Mouse (Mus musculus) hindbrain, embryonic 13.5 days (tissue): ENCODE results near the gene H2-Ab1. TPM values are rescaled to one million over a fixed set of nuclear protein-coding genes. Genes with fewer than 3 reads are reported as not detected.
"Not testable (repeated sequence)": the region's sequence is repeated elsewhere in the genome, so short reads cannot be mapped to it uniquely, and the experiment has no call there.

Experiments used
- ATAC-seq: fragments of 200-750 bp; cut with Nextera tagmentation; 2 replicates; pipeline ENCODE4 v1.8.0; 2017; ENCODE audit warnings: moderate TSS enrichment; ENCODE audit not compliant: low FRiP score
- H3K27ac ChIP-seq: fragments of 300-500 bp; sonication (generic); 2 replicates; pipeline ENCODE4 v1.5.1; 2015; ENCODE audit warnings: inconsistent platforms, mild to moderate bottlenecking, moderate library complexity
- H3K27me3 ChIP-seq: fragments of 300-500 bp; sonication (generic); 2 replicates; pipeline ENCODE4 v1.6.1; 2015; ENCODE audit warnings: mild to moderate bottlenecking, inconsistent platforms
- H3K36me3 ChIP-seq: fragments of 300-500 bp; sonication (generic); 2 replicates; pipeline ENCODE4 v1.6.1; 2015; ENCODE audit warnings: mild to moderate bottlenecking, inconsistent platforms
- H3K4me1 ChIP-seq: fragments of 300-500 bp; sonication (generic); replicated peaks from 2 replicates; pipeline ENCODE4 v1.6.1; 2015; ENCODE audit warnings: inconsistent platforms
- H3K4me2 ChIP-seq: fragments of 300-500 bp; sonication (generic); 2 replicates; pipeline ENCODE4 v1.6.1; 2015; ENCODE audit warnings: inconsistent platforms, mild to moderate bottlenecking, moderate library complexity
- H3K4me3 ChIP-seq: fragments of 300-500 bp; sonication (generic); 2 replicates; pipeline ENCODE4 v1.5.1; 2015; ENCODE audit warnings: mild to moderate bottlenecking, inconsistent platforms
- H3K9ac ChIP-seq: fragments of 300-500 bp; sonication (generic); 2 replicates; pipeline ENCODE4 v1.6.1; 2015; ENCODE audit warnings: mild to moderate bottlenecking, inconsistent platforms
- H3K9me3 ChIP-seq: fragments of 300-500 bp; sonication (generic); 2 replicates; pipeline ENCODE4 v1.6.1; 2016; ENCODE audit warnings: inconsistent platforms
- WGBS: fragments of 180-500 bp; shearing (Covaris S2); methylation state at CpG from one replicate; pipeline ENCODE4 v1.1.7; 2015; 5-methylcytosine and 5-hydroxymethylcytosine counted together
- polyA plus RNA-seq: library from polyadenylated mRNA; unstranded; fragments of >200 nt; fragmentation: Nextera tagmentation; extraction: Ambion mirVana; gene quantifications from 2 replicates; pipeline ENCODE4 v1.2.1, GENCODE M21; 2015

The H2-Ab1 gene
- polyA plus RNA-seq = 1.2 and 1.9 TPM in 2 replicates

DNA sequence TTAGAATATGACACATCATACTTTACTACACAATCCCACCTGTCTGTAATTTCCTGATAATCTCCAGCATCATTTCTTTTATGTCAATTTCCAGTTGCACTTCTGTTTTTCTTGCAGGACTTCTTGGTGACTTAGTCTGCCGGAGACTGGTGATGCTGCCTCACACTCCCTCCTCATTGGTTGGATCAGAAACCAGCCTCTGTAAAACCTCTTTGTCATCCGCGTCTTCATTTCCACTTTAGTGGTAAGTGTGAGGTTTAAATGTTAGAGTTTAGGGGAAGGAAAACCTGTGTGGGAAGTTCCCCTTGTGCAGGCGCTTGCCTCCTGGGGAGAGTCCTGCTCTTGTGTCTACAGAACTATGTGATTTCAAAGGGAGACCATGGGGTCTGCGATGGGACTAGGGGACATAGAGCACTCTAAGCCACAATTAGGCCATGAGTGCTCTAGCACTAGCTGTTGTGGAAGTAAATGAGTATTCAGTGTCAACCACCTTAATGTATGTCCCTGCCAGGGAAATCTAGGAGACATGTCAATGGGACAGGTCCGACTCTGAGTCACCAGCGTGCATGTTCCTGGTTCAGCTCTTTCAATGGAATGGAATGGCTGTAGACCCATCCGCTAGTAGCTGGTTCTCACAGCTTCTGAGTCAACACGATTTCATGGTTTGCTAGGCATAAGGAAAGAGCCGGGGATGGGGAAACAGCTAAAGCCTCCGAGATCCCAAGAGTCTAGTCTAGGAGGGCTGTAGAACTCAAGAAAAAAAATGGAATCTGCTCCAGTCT is at the start of gene H2-Ab1:
TSS of gene H2-Ab1 (plus strand) at position 96 of the 782 bp plus-strand sequence.
- Histone ChIP-seq H3K36me3 (no peaks in the 10 kb centered on the region), H3K9ac (no peak within 1 kb of the TSS), H3K27ac (no peak within 1 kb of the TSS), H3K4me2 (no peak within 1 kb of the TSS), H3K9me3 (no peaks in the 10 kb centered on the region), H3K4me1 (0 out of 2 replicates have a peak, but pooled peaks cover 2% of the 10 kb centered on the region), H3K27me3 (peaks cover 17% of the 10 kb centered on the region; the same call in 1 of the 2 replicates), H3K4me3 (no peak within 1 kb of the TSS)
- 75% methylated on average over 11 of the region's 11 CpGs for whole genome bisulfite sequencing
- ATAC-seq = no peak

DNA sequence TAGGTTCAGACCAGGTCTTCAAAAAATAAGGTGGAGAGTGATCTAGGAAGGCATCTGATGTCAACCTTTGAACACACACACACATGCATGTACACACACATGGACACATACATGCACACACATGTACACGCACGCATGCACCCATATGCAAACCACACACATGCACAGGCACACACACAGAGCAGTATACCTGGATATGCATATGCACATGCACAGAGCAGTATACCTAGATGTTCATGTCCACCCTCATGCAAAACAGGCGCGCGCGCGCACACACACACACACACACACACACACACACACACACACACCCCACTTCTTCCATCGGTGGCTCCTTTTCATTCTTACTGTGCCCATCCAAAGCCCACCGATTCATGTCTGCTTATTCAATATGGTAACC is 49.6 kb upstream of the H2-Ab1 start:
- no peaks in the 10 kb centered on the region for H3K36me3 ChIP-seq
- ATAC-seq = no peak

DNA sequence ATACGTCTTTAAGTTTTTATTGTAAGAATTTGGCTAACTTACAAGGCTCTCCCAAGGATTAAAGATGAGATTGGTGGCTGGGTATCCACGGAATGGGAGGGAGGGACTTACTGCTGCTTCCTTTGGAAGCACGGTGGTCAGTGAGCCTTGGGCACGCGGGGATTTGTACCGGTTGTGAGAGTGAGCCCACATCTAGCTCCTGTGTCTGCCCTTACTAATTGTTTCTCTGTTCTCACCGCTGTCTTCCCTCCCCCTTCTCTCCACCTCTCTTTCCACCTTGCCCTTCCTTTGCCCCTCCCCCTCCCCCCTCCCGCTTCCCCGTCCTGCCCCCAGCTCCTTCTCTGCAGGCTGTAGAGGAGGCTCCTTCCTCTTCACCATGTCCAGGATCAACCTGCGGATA is 49.1 kb upstream of the H2-Ab1 start:
- H3K9me3 ChIP-seq = no peaks in the 10 kb centered on the region
- no peak overlapping the region for H3K4me3 ChIP-seq
- H3K27me3 ChIP-seq = peaks cover 86% of the 10 kb centered on the region
- 29% methylated on average over 10 of the region's 10 CpGs for WGBS
- H3K9ac ChIP-seq = no peak overlapping the region
- no peaks in the 10 kb centered on the region for H3K36me3 ChIP-seq
- peaks cover 14% of the 10 kb centered on the region for H3K4me1 ChIP-seq
- H3K4me2 ChIP-seq = no peak overlapping the region
- H3K27ac ChIP-seq = no peak overlapping the region
- no peak for ATAC-seq

More for the DNA sequence above, 49.6 kb upstream of the H2-Ab1 start:
- Histone ChIP-seq H3K9ac (no peak overlapping the region), H3K4me3 (no peak overlapping the region), H3K4me1 (peaks cover 14% of the 10 kb centered on the region), H3K27me3 (peaks cover 86% of the 10 kb centered on the region), H3K4me2 (no peak overlapping the region), H3K9me3 (no peaks in the 10 kb centered on the region), H3K27ac (no peak overlapping the region)
- 98% methylated on average over 9 of the region's 9 CpGs for WGBS

DNA sequence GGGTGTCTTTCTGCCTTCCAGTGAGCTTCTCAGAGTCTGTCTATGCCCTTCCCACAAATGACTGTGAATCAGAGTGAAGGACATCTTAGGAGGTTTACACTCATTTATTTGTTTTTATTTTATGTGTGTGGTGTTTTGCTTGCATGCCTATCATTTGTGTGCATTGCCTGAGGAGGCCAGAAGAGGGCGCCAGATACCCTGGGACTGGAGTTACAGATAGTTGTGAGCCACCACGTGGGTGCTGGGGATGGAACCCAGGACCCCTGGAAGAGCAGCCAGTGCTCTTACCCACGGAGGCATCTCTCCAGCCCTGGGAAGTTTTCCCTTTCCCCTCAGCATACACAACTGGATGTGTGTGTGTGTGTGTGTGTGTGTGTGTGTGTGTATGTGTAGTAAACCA is 47.8 kb upstream of the H2-Ab1 start:
- 52% methylated on average over 3 of the region's 3 CpGs for WGBS
- H3K4me2 ChIP-seq = no peak overlapping the region
- H3K9ac ChIP-seq = no peak overlapping the region
- H3K36me3 ChIP-seq = no peaks in the 10 kb centered on the region
- peaks cover 10% of the 10 kb centered on the region for H3K4me1 ChIP-seq
- H3K27me3 ChIP-seq = peaks cover 89% of the 10 kb centered on the region
- H3K27ac ChIP-seq = no peak overlapping the region
- no peaks in the 10 kb centered on the region for H3K9me3 ChIP-seq
- no peak for ATAC-seq
- no peak overlapping the region for H3K4me3 ChIP-seq

- no peak overlapping the region for H3K4me2 ChIP-seq
- no peaks in the 10 kb centered on the region for H3K36me3 ChIP-seq
- H3K4me3 ChIP-seq = no peak overlapping the region
- H3K4me1 ChIP-seq = peaks cover 6% of the 10 kb centered on the region
- ATAC-seq = no peak
- peaks cover 88% of the 10 kb centered on the region for H3K27me3 ChIP-seq
- H3K27ac ChIP-seq = no peak overlapping the region
- no peak overlapping the region for H3K9ac ChIP-seq
- 80% methylated on average over 3 of the region's 3 CpGs for WGBS
- H3K9me3 ChIP-seq = no peaks in the 10 kb centered on the region
Observed at GRCm38 (mm10) chr17:34210599-34210998, 46.9 kb upstream of the H2-Ab1 start.

GRCm38 (mm10) chr17:34211746-34212365 is 45.6 kb upstream of the H2-Ab1 start:
- Histone ChIP-seq H3K4me1 (peaks cover 6% of the 10 kb centered on the region), H3K27me3 (peaks cover 80% of the 10 kb centered on the region), H3K4me3 (no peak overlapping the region), H3K27ac (no peak overlapping the region), H3K36me3 (no peaks in the 10 kb centered on the region), H3K9me3 (no peaks in the 10 kb centered on the region), H3K9ac (peak overlapping the region; percentile 49; the same call in 1 of the 2 replicates), H3K4me2 (0 out of 2 replicates have a peak overlapping the region, but pooled peaks have one; percentile 19)
- ATAC-seq = no peak
- 23% methylated on average over 23 of the region's 23 CpGs for WGBS

DNA sequence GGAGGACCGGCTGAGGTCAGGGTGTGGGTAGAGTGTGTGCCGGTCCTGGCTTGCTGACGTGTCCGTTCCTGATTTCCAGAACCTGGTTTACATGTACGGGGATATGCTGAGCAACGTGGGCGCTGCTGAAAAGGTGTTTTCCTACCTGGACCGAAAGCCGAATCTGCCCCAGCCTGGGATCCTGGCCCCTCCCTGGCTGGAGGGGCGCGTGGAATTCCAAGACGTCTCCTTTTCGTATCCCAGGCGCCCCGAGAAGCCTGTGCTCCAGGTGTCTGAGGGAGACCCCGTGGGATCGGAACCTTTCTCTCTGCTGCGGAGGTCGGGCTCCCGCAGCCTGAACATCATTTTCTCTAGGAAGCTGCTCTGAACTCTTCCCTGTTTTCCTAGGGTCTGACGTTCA is 43.6 kb upstream of the H2-Ab1 start:
- Histone ChIP-seq H3K27me3 (peaks cover 64% of the 10 kb centered on the region), H3K4me1 (peaks cover 6% of the 10 kb centered on the region), H3K36me3 (no peaks in the 10 kb centered on the region), H3K9me3 (no peaks in the 10 kb centered on the region), H3K9ac (peak overlapping the region; percentile 29), H3K4me3 (peak overlapping the region; percentile 1; the same call in 1 of the 2 replicates), H3K4me2 (peak overlapping the region; percentile 26), H3K27ac (no peak overlapping the region)
- 56% methylated on average over 21 of the region's 21 CpGs for WGBS
- no peak for ATAC-seq

DNA sequence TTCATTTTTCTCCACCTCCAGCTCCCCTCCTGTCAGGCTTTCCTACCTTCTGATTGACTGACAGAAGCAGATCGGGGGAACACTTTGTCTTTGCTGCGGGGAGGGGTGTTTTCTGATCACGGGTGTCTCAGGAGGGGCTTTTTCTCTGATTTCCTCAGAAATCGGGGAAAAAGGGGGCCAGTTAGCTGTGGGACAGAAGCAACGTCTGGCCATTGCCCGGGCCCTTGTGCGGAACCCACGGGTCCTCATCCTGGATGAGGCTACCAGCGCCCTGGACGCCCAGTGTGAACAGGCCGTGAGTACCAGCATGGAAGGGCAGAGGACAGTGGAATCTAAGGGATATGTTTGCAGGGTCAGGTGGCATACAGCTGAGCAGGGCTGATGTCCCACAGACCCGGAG is 42.3 kb upstream of the H2-Ab1 start:
- Histone ChIP-seq H3K4me2 (no peak overlapping the region), H3K4me3 (no peak overlapping the region), H3K4me1 (peaks cover 6% of the 10 kb centered on the region), H3K27me3 (peaks cover 56% of the 10 kb centered on the region), H3K9me3 (no peaks in the 10 kb centered on the region), H3K36me3 (no peaks in the 10 kb centered on the region), H3K27ac (no peak overlapping the region), H3K9ac (no peak overlapping the region)
- no peak for ATAC-seq
- WGBS = 86% methylated on average over 12 of the region's 12 CpGs

DNA sequence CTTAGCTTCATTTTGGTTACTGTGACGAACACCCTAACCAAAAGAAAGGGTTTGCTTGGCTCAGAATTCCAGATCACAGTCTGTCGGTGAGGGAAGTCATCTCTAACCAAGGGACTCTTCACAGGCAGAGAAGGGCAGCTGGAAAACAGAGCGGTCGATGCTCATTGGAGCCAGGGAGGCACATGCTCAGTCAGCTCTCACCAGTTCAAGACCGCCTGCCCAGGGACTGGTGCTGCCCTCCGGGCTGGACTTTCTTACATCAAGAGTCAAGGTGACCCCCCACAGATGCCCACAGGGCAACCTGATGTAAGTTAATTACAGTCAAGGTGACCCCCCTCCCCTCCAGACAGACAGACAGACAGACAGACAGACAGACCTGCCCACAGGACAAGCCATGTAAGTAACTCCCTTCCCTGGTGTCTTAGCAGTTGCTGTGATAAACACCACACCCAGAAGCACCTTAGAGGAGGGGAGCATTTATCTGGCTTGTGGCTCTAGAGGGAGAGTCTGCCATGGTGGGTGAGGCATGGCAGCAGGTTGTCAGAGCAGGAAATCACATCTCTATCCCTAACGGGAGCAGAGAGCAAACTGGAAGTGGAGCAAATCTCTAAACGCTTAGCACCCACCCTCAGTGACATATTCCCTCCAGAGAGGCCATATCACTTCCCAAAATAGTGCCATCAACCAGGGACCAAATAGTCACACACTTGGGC is 40.1 kb upstream of the H2-Ab1 start:
- Histone ChIP-seq H3K27ac (no peak overlapping the region), H3K36me3 (no peaks in the 10 kb centered on the region), H3K4me3 (no peak overlapping the region), H3K4me2 (no peak overlapping the region), H3K9me3 (no peaks in the 10 kb centered on the region), H3K9ac (no peak overlapping the region), H3K27me3 (peaks cover 35% of the 10 kb centered on the region), H3K4me1 (no peaks in the 10 kb centered on the region)
- ATAC-seq = no peak
- 91% methylated on average over 8 of the region's 8 CpGs for WGBS

DNA sequence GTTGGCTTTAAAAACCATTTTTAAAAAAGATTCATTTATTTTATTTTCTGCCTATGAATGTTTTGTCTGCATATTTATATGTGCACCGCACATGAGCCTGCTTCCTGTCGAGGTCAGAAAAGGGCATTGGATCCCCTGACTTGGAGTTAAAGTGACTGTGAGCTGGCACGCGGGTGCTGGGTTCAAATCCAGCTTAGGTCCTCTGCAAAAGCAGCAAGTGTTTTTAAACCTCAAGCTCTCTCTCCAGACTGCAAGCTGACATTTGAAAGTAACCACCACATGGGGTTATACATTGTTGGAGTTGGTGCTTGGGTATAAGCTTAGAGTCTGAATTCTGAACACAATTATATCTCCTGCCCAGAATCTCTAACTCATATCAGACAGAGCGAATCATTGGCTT is 39.5 kb upstream of the H2-Ab1 start:
- no peak for ATAC-seq
- H3K36me3 ChIP-seq = no peaks in the 10 kb centered on the region
- no peaks in the 10 kb centered on the region for H3K4me1 ChIP-seq
- H3K4me2 ChIP-seq = no peak overlapping the region
- no peak overlapping the region for H3K9ac ChIP-seq
- no peak overlapping the region for H3K27ac ChIP-seq
- 86% methylated on average over 5 of the region's 5 CpGs for WGBS
- no peaks in the 10 kb centered on the region for H3K9me3 ChIP-seq
- H3K27me3 ChIP-seq = peaks cover 29% of the 10 kb centered on the region
- H3K4me3 ChIP-seq = no peak overlapping the region

DNA sequence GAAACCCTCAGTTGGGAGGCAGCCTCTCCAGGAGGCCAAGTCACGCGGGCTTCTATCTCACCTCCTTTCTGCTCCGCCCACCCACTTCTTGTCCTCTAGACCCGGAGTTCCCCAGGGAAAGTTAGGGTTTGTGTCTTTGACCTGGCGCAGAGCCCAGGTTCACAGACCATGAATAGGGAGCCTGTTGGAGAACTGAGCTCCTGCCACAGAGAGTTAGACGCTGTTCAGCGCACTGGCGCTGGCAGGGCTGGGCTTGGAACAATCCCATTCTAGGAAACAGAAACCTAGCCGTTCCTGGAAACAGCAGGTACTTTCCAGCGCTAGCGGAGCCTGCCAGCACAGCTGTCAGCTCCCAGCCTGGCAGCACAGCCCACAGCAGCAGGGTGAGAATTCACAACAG is 38.8 kb upstream of the H2-Ab1 start:
- Histone ChIP-seq H3K4me3 (no peak overlapping the region), H3K4me1 (no peaks in the 10 kb centered on the region)
- 78% methylated on average over 11 of the region's 11 CpGs for WGBS

GRCm38 (mm10) chr17:34219096-34219495 is 38.4 kb upstream of the H2-Ab1 start:
- H3K4me3 ChIP-seq, H3K4me1 ChIP-seq, ATAC-seq, H3K9me3 ChIP-seq, H3K27ac ChIP-seq, H3K9ac ChIP-seq, H3K4me2 ChIP-seq, H3K36me3 ChIP-seq: not testable (repeated sequence)
- peaks cover 18% of the 10 kb centered on the region for H3K27me3 ChIP-seq
- 97% methylated on average over 9 of the region's 11 CpGs for WGBS

More for the DNA sequence above, 38.8 kb upstream of the H2-Ab1 start:
- H3K9me3 ChIP-seq = no peaks in the 10 kb centered on the region
- peaks cover 22% of the 10 kb centered on the region for H3K27me3 ChIP-seq
- H3K9ac ChIP-seq = no peak overlapping the region
- ATAC-seq = no peak
- H3K36me3 ChIP-seq = no peaks in the 10 kb centered on the region
- H3K27ac ChIP-seq = no peak overlapping the region
- H3K4me2 ChIP-seq = no peak overlapping the region
